Mouse (Mus musculus) brain, embryonic 14.5 days (tissue): ENCODE data around the gene Mgll.

Source experiments
- CTCF ChIP-seq: fragments of 200-500 bp; IDR thresholded peaks from 2 replicates; pipeline ENCODE4 v1.5.1; 2012; ENCODE audit warnings: inconsistent platforms, mild to moderate bottlenecking, moderate library complexity, borderline replicate concordance; ENCODE audit not compliant: insufficient read depth, insufficient read length; ENCODE audit errors: extremely low read depth
- POLR2A ChIP-seq: fragments of 200-500 bp; IDR thresholded peaks from 2 replicates; pipeline ENCODE4 v1.6.1; 2012; ENCODE audit warnings: mild to moderate bottlenecking, inconsistent platforms, borderline replicate concordance; ENCODE audit not compliant: poor library complexity, insufficient read depth, insufficient read length, severe bottlenecking; ENCODE audit errors: extremely low read depth

- TF ChIP-seq CTCF: no peak
- TF ChIP-seq POLR2A: no peak
Observed at GRCm38 (mm10) chr6:88722906-88723305, 1.3 kb upstream of the Mgll start.
